In genomic region chr19:10231016-10231415, GRCm38 (mm10) we compare ENCODE assay signal across 11 mouse cellular contexts. TPM values are rescaled to one million over a fixed set of nuclear protein-coding genes. Genes with fewer than 3 reads are reported as not detected.
DNase-seq lines count a peak whose midpoint lies in the region; ATAC-seq and TF ChIP-seq lines count a peak whose summit lies in the region.
"Had no signal": no experiment of that assay in that cellular context is flagged by ENCODE, and none has a peak within 500 bp of the region (broad histone marks: within the 10 kb centered on the region; RNA-seq: fewer than 3 reads in every experiment).

No protein-coding gene starts in this region.

- peaks cover 12% of the 10 kb centered on the region; the same call in 1 of the 2 replicates for H3K27me3 ChIP-seq in heart, embryonic 10.5 days (ENCODE audit: insufficient read depth, poor library complexity, severe bottlenecking)
- peaks cover 5% of the 10 kb centered on the region; the same call in 1 of the 2 replicates for H3K27me3 ChIP-seq in limb, embryonic 13.5 days

- peaks cover 16% of the 10 kb centered on the region for H3K36me3 ChIP-seq in heart, embryonic 10.5 days
- no peaks in the 10 kb centered on the region for H3K36me3 ChIP-seq in limb, embryonic 13.5 days
- H3K36me3 ChIP-seq: liver, embryonic 15.5 days had no signal

- no peak for ATAC-seq in limb, embryonic 13.5 days (ENCODE audit: low FRiP score, low read depth)

- peak overlapping the region; percentile 28; the same call in 1 of the 2 replicates for H3K4me2 ChIP-seq in limb, embryonic 13.5 days (replicated peaks)
- H3K4me2 ChIP-seq: liver, embryonic 15.5 days had no signal

- intact Hi-C loops in gastrocnemius, adult 2 months (cut with DNase I) = no loop called here

- H3K4me3 ChIP-seq in heart, embryonic 10.5 days = no peak overlapping the region
- no peak overlapping the region for H3K4me3 ChIP-seq in limb, embryonic 13.5 days
- no peak overlapping the region for H3K4me3 ChIP-seq in gastrocnemius, adult 2 months
- H3K4me3 ChIP-seq: liver, embryonic 15.5 days had no signal

- no peak for TF ChIP-seq CTCF in gastrocnemius, adult 2 months (IDR thresholded peaks at IDR 0.05)

- no peaks in the 10 kb centered on the region for H3K9me3 ChIP-seq in heart, embryonic 10.5 days
- H3K9me3 ChIP-seq in limb, embryonic 13.5 days = no peaks in the 10 kb centered on the region
- H3K9me3 ChIP-seq: liver, embryonic 15.5 days had no signal

- DNase-seq in heart, embryonic 10.5 days (ENCODE audit: low spot score) = peak; percentile 84
- DNase-seq in heart, postnatal 4 days = no peak
- DNase-seq in lung, postnatal 10 days = peak; percentile 22
- DNase-seq in lung, postnatal 14 days = no peak
- DNase-seq in kidney, adult 18-20 months = peak; percentile 24
- no peak for DNase-seq in gastrocnemius, adult 2 months
- DNase-seq in left cerebral cortex, adult 11 months (ENCODE audit: low spot score) = no peak
- DNase-seq: heart, postnatal 36 days had no signal

- peak overlapping the region; percentile 79 for H3K27ac ChIP-seq in heart, embryonic 10.5 days
- H3K27ac ChIP-seq in limb, embryonic 13.5 days = no peak overlapping the region
- no peak overlapping the region for H3K27ac ChIP-seq in gastrocnemius, adult 2 months
- H3K27ac ChIP-seq: liver, embryonic 15.5 days had no signal

- WGBS in heart, embryonic 10.5 days = 9% methylated on average over 7 of the region's 7 CpGs
- WGBS in limb, embryonic 13.5 days = 4% methylated on average over 7 of the region's 7 CpGs

- peaks cover 69% of the 10 kb centered on the region for H3K4me1 ChIP-seq in heart, embryonic 10.5 days
- H3K4me1 ChIP-seq in limb, embryonic 13.5 days = peaks cover 30% of the 10 kb centered on the region

- peak overlapping the region; percentile 45 for H3K9ac ChIP-seq in limb, embryonic 13.5 days
- H3K9ac ChIP-seq: liver, embryonic 15.5 days had no signal

RNA-seq across cellular contexts. Expression of gene Myrf, which starts 9.5 kb away (rescaled TPM):
- 17.4 and 30.6 TPM in 2 replicates for polyA plus RNA-seq in heart, embryonic 10.5 days (2016; fragmentation: Nextera tagmentation; extraction: Ambion mirVana)
- 10 to 100 TPM in 1 of 2 experiments, 1 to 10 TPM in 1; 9.0 to 11.9 TPM for total RNA-seq in heart, postnatal 4 days (2021)
- 1.3 and 1.9 TPM in 2 replicates for polyA plus RNA-seq in limb, embryonic 13.5 days (2015; fragmentation: Nextera tagmentation; extraction: Ambion mirVana)
- total RNA-seq in gastrocnemius, adult 2 months (2021) = not detected
- total RNA-seq: gastrocnemius, adult 18-20 months had no signal

RNA-seq across cellular contexts. Expression of gene Fen1, which starts 27.0 kb away (rescaled TPM):
- 96.5 and 128 TPM in 2 replicates for polyA plus RNA-seq in heart, embryonic 10.5 days (2016; fragmentation: Nextera tagmentation; extraction: Ambion mirVana)
- total RNA-seq in heart, postnatal 4 days (2021) = 10 to 100 TPM; 26.8 to 27.2 TPM
- polyA plus RNA-seq in limb, embryonic 13.5 days (2015; fragmentation: Nextera tagmentation; extraction: Ambion mirVana) = 78.4 and 82.0 TPM in 2 replicates
- total RNA-seq in gastrocnemius, adult 2 months (2021) = 1 to 10 TPM; 4.0 to 4.3 TPM

RNA-seq across cellular contexts. Expression of gene Tmem258, which starts 27.2 kb away (rescaled TPM):
- polyA plus RNA-seq in heart, embryonic 10.5 days (2016; fragmentation: Nextera tagmentation; extraction: Ambion mirVana) = 384 and 400 TPM in 2 replicates
- total RNA-seq in heart, postnatal 4 days (2021) = 100 to 1,000 TPM; 160 TPM
- 475 and 492 TPM in 2 replicates for polyA plus RNA-seq in limb, embryonic 13.5 days (2015; fragmentation: Nextera tagmentation; extraction: Ambion mirVana)
- total RNA-seq in gastrocnemius, adult 2 months (2021) = 10 to 100 TPM; 80.3 to 98.7 TPM

RNA-seq across cellular contexts. Expression of gene Fads1, which starts 48.3 kb away (rescaled TPM):
- polyA plus RNA-seq in heart, embryonic 10.5 days (2016; fragmentation: Nextera tagmentation; extraction: Ambion mirVana) = 76.6 and 89.6 TPM in 2 replicates
- 10 to 100 TPM; 52.4 to 54.5 TPM for total RNA-seq in heart, postnatal 4 days (2021)
- polyA plus RNA-seq in limb, embryonic 13.5 days (2015; fragmentation: Nextera tagmentation; extraction: Ambion mirVana) = 115 and 119 TPM in 2 replicates
- total RNA-seq in gastrocnemius, adult 2 months (2021) = 1 to 10 TPM; 4.2 to 9.9 TPM

Comparison
In these comparisons a context has a peak if more than half of its experiments do, and no peak if none do; other contexts are left out.
1. DNase-seq: peak in heart, embryonic 10.5 days (single experiment), lung, postnatal 10 days (single experiment) and kidney, adult 18-20 months (single experiment); none in heart, postnatal 4 days (single experiment), lung, postnatal 14 days (single experiment), gastrocnemius, adult 2 months (single experiment) and left cerebral cortex, adult 11 months (single experiment).
2. RNA of gene Myrf, which starts 9.5 kb away (total RNA-seq): 9.0 to 11.9 TPM in heart, postnatal 4 days; not detected in gastrocnemius, adult 2 months; every median in the first group is over 4 times any median in the second.
3. RNA of gene Fen1, which starts 27.0 kb away (total RNA-seq): 26.8 to 27.2 TPM in heart, postnatal 4 days; 4.0 to 4.3 TPM in gastrocnemius, adult 2 months; every median in the first group is over 4 times any median in the second.